Mouse (Mus musculus): Measurements from ENCODE around the gene Mettl22. TPM values are rescaled to one million over a fixed set of nuclear protein-coding genes. Genes with fewer than 3 reads are reported as not detected.

Gene Mettl22
- 14.0 and 14.7 TPM in 2 replicates for polyA plus RNA-seq (2015; fragmentation: Nextera tagmentation; extraction: Ambion mirVana)

GRCm38 (mm10) chr16:8470603-8471481, at the start of gene Mettl22:
Gene Mettl22 (plus strand): TSS chr16:8470788.
- H3K4me3 ChIP-seq (replicated peaks), result peak within 1 kb of the TSS; percentile 72
- no peaks in the 10 kb centered on the region for H3K27me3 ChIP-seq (replicated peaks)
- H3K4me2 ChIP-seq, result peak within 1 kb of the TSS; percentile 84
- peak within 1 kb of the TSS; percentile 60 for H3K9ac ChIP-seq
- 0 out of 2 replicates have a peak, but pooled peaks cover 3% of the 10 kb centered on the region for H3K4me1 ChIP-seq
- whole genome bisulfite sequencing, result under 1% methylated on average over 48 of the region's 48 CpGs
- peak within 1 kb of the TSS; percentile 86 for H3K27ac ChIP-seq
- H3K9me3 ChIP-seq, result no peaks in the 10 kb centered on the region
- H3K36me3 ChIP-seq, result no peaks in the 10 kb centered on the region
- ATAC-seq (ENCODE audit: insufficient read depth, low FRiP score, low read depth), result peak; percentile 97

- no peaks in the 10 kb centered on the region for H3K4me1 ChIP-seq
- H3K4me3 ChIP-seq (replicated peaks), result no peak overlapping the region
- no peak for ATAC-seq (ENCODE audit: insufficient read depth, low FRiP score, low read depth)
- no peak overlapping the region for H3K27ac ChIP-seq
- H3K9me3 ChIP-seq, result no peaks in the 10 kb centered on the region
- H3K36me3 ChIP-seq, result no peaks in the 10 kb centered on the region
- no peak overlapping the region for H3K9ac ChIP-seq
- peaks cover 28% of the 10 kb centered on the region for H3K27me3 ChIP-seq (replicated peaks)
- whole genome bisulfite sequencing, result 90% methylated on average over 4 of the region's 4 CpGs
- H3K4me2 ChIP-seq, result no peak overlapping the region
Measured at GRCm38 (mm10) chr16:8420842-8421241, 49.7 kb upstream of the Mettl22 start.

- Histone ChIP-seq H3K36me3 (no peaks in the 10 kb centered on the region), H3K27me3 (replicated peaks) (peaks cover 37% of the 10 kb centered on the region), H3K4me1 (no peaks in the 10 kb centered on the region), H3K4me2 (no peak overlapping the region), H3K9ac (no peak overlapping the region), H3K4me3 (replicated peaks) (no peak overlapping the region), H3K27ac (no peak overlapping the region), H3K9me3 (no peaks in the 10 kb centered on the region)
- ATAC-seq (ENCODE audit: insufficient read depth, low FRiP score, low read depth), result no peak
- 42% methylated on average over 7 of the region's 7 CpGs for WGBS
Measured at GRCm38 (mm10) chr16:8423626-8424114, 46.9 kb upstream of the Mettl22 start.

GRCm38 (mm10) chr16:8424161-8424970, 46.2 kb upstream of the Mettl22 start:
- no peaks in the 10 kb centered on the region for H3K4me1 ChIP-seq
- no peak overlapping the region for H3K27ac ChIP-seq
- H3K4me3 ChIP-seq (replicated peaks), result peak overlapping the region; percentile 33
- H3K4me2 ChIP-seq, result peak overlapping the region; percentile 58
- WGBS, result 5% methylated on average over 43 of the region's 43 CpGs
- no peak overlapping the region for H3K9ac ChIP-seq
- peaks cover 37% of the 10 kb centered on the region for H3K27me3 ChIP-seq (replicated peaks)
- no peaks in the 10 kb centered on the region for H3K36me3 ChIP-seq
- no peak for ATAC-seq (ENCODE audit: insufficient read depth, low FRiP score, low read depth)
- no peaks in the 10 kb centered on the region for H3K9me3 ChIP-seq

GRCm38 (mm10) chr16:8424971-8425330, 45.6 kb upstream of the Mettl22 start, which contains the start of gene Tmem114:
Gene Tmem114 (minus strand): TSS chr16:8425136.
- Histone ChIP-seq H3K4me3 (replicated peaks) (peak within 1 kb of the TSS; percentile 33), H3K27ac (no peak within 1 kb of the TSS), H3K9me3 (no peaks in the 10 kb centered on the region), H3K27me3 (replicated peaks) (peaks cover 37% of the 10 kb centered on the region), H3K4me2 (peak within 1 kb of the TSS; percentile 58), H3K36me3 (no peaks in the 10 kb centered on the region), H3K9ac (no peak within 1 kb of the TSS), H3K4me1 (no peaks in the 10 kb centered on the region)
- 1% methylated on average over 16 of the region's 16 CpGs for WGBS
- no peak for ATAC-seq (ENCODE audit: insufficient read depth, low FRiP score, low read depth)

GRCm38 (mm10) chr16:8425736-8426135, 44.9 kb upstream of the Mettl22 start:
- H3K9ac ChIP-seq, result no peak overlapping the region
- H3K27ac ChIP-seq, result no peak overlapping the region
- 76% methylated on average over 5 of the region's 5 CpGs for WGBS
- H3K36me3 ChIP-seq, result no peaks in the 10 kb centered on the region
- no peak overlapping the region for H3K4me3 ChIP-seq (replicated peaks)
- no peaks in the 10 kb centered on the region for H3K4me1 ChIP-seq
- H3K9me3 ChIP-seq, result no peaks in the 10 kb centered on the region
- H3K27me3 ChIP-seq (replicated peaks), result peaks cover 37% of the 10 kb centered on the region
- no peak overlapping the region for H3K4me2 ChIP-seq
- ATAC-seq (ENCODE audit: insufficient read depth, low FRiP score, low read depth), result no peak

- H3K9ac ChIP-seq, result no peak overlapping the region
- no peak for ATAC-seq (ENCODE audit: insufficient read depth, low FRiP score, low read depth)
- H3K4me3 ChIP-seq (replicated peaks), result no peak overlapping the region
- no peaks in the 10 kb centered on the region for H3K4me1 ChIP-seq
- no peak overlapping the region for H3K4me2 ChIP-seq
- H3K36me3 ChIP-seq, result no peaks in the 10 kb centered on the region
- H3K27ac ChIP-seq, result no peak overlapping the region
- 79% methylated on average over 4 of the region's 4 CpGs for WGBS
- no peaks in the 10 kb centered on the region for H3K9me3 ChIP-seq
- H3K27me3 ChIP-seq (replicated peaks), result peaks cover 22% of the 10 kb centered on the region
Measured at GRCm38 (mm10) chr16:8429531-8429930, 41.1 kb upstream of the Mettl22 start.

GRCm38 (mm10) chr16:8432616-8433015, 38.0 kb upstream of the Mettl22 start:
- no peaks in the 10 kb centered on the region for H3K4me1 ChIP-seq
- no peak overlapping the region for H3K4me2 ChIP-seq
- no peak overlapping the region for H3K4me3 ChIP-seq (replicated peaks)
- no peak overlapping the region for H3K9ac ChIP-seq
- H3K36me3 ChIP-seq, result no peaks in the 10 kb centered on the region
- no peak for ATAC-seq (ENCODE audit: insufficient read depth, low FRiP score, low read depth)
- H3K27me3 ChIP-seq (replicated peaks), result no peaks in the 10 kb centered on the region; the same call in 1 of the 2 replicates
- no peaks in the 10 kb centered on the region for H3K9me3 ChIP-seq
- H3K27ac ChIP-seq, result no peak overlapping the region
- WGBS, result 76% methylated on average over 3 of the region's 3 CpGs

- Histone ChIP-seq H3K4me1 (no peaks in the 10 kb centered on the region), H3K4me3 (replicated peaks) (no peak overlapping the region), H3K36me3 (no peaks in the 10 kb centered on the region), H3K27me3 (replicated peaks) (0 out of 2 replicates have a peak, but pooled peaks cover 11% of the 10 kb centered on the region), H3K27ac (no peak overlapping the region), H3K4me2 (no peak overlapping the region), H3K9ac (no peak overlapping the region), H3K9me3 (no peaks in the 10 kb centered on the region)
- WGBS, result 76% methylated on average over 7 of the region's 7 CpGs
- ATAC-seq (ENCODE audit: insufficient read depth, low FRiP score, low read depth), result no peak
Measured at GRCm38 (mm10) chr16:8444911-8445310, 25.7 kb upstream of the Mettl22 start.

GRCm38 (mm10) chr16:8446256-8446655, 24.3 kb upstream of the Mettl22 start:
- Histone ChIP-seq H3K4me3 (replicated peaks) (no peak overlapping the region), H3K36me3 (no peaks in the 10 kb centered on the region), H3K4me2 (no peak overlapping the region), H3K9ac (no peak overlapping the region), H3K9me3 (no peaks in the 10 kb centered on the region), H3K27ac (no peak overlapping the region), H3K4me1 (no peaks in the 10 kb centered on the region), H3K27me3 (replicated peaks) (0 out of 2 replicates have a peak, but pooled peaks cover 11% of the 10 kb centered on the region)
- 78% methylated on average over 6 of the region's 6 CpGs for WGBS
- no peak for ATAC-seq (ENCODE audit: insufficient read depth, low FRiP score, low read depth)

- Histone ChIP-seq H3K27me3 (replicated peaks) (no peaks in the 10 kb centered on the region), H3K4me1 (no peaks in the 10 kb centered on the region), H3K9me3 (no peaks in the 10 kb centered on the region), H3K4me3 (replicated peaks) (no peak overlapping the region), H3K9ac (no peak overlapping the region), H3K4me2 (no peak overlapping the region), H3K36me3 (no peaks in the 10 kb centered on the region), H3K27ac (no peak overlapping the region)
- 91% methylated on average over 2 of the region's 2 CpGs for WGBS
- no peak for ATAC-seq (ENCODE audit: insufficient read depth, low FRiP score, low read depth)
Measured at GRCm38 (mm10) chr16:8453301-8453700, 17.3 kb upstream of the Mettl22 start.

- H3K27ac ChIP-seq, result no peak overlapping the region
- WGBS, result 47% methylated on average over 2 of the region's 2 CpGs
- no peak for ATAC-seq (ENCODE audit: insufficient read depth, low FRiP score, low read depth)
- no peaks in the 10 kb centered on the region for H3K36me3 ChIP-seq
- no peak overlapping the region for H3K4me2 ChIP-seq
- H3K9me3 ChIP-seq, result no peaks in the 10 kb centered on the region
- no peaks in the 10 kb centered on the region for H3K27me3 ChIP-seq (replicated peaks)
- no peaks in the 10 kb centered on the region for H3K4me1 ChIP-seq
- H3K4me3 ChIP-seq (replicated peaks), result no peak overlapping the region
- H3K9ac ChIP-seq, result no peak overlapping the region
Measured at GRCm38 (mm10) chr16:8455221-8455620, 15.4 kb upstream of the Mettl22 start.
